Mouse (Mus musculus) erythroblast, adult 5-6 weeks (primary cell): ENCODE measurements at regions not wholly inside any gene's neighbourhood (a gene's known extent, or its start where the extent isn't known, plus 50 kb on each side); places are given as distances from the start of the nearest gene placed in this dataset.

Experiments
- ATAC-seq: replicated peaks from 2 replicates; pipeline ENCODE4 v1.8.0; 2016; ENCODE audit warnings: moderate number of reproducible peaks, mild to moderate bottlenecking, moderate TSS enrichment, inconsistent platforms; ENCODE audit not compliant: poor library complexity, low FRiP score, severe bottlenecking

GRCm38 (mm10) chr11:26931766-26932165 is 338.0 kb upstream of the Vrk2 start:
- ATAC-seq: no peak

- ATAC-seq: no peak
Measured at GRCm38 (mm10) chr11:26907099-26907498, 313.3 kb upstream of the Vrk2 start.

- no peak for ATAC-seq
Measured at GRCm38 (mm10) chr11:26881635-26882034, 287.8 kb upstream of the Vrk2 start.
